In genomic region chr5:147227354-147228112, GRCm38 (mm10) we compare ENCODE assay signal across 8 mouse cellular contexts. TPM values are rescaled to one million over a fixed set of nuclear protein-coding genes. Genes with fewer than 3 reads are reported as not detected.
DNase-seq lines count a peak whose midpoint lies in the region; ATAC-seq and TF ChIP-seq lines count a peak whose summit lies in the region.

No protein-coding gene starts in this region.

- no peaks in the 10 kb centered on the region for H3K4me1 ChIP-seq in heart, embryonic 15.5 days (replicated peaks)
- H3K4me1 ChIP-seq in liver, embryonic 13.5 days (replicated peaks), result no peaks in the 10 kb centered on the region
- H3K4me1 ChIP-seq in neural tube, embryonic 12.5 days, result peaks cover 28% of the 10 kb centered on the region
- 0 out of 2 replicates have a peak, but pooled peaks cover 3% of the 10 kb centered on the region for H3K4me1 ChIP-seq in stomach, embryonic 16.5 days (ENCODE audit: control insufficient read depth, insufficient read depth, low read length)

- peaks cover 66% of the 10 kb centered on the region for H3K27me3 ChIP-seq in heart, embryonic 15.5 days
- H3K27me3 ChIP-seq in liver, embryonic 13.5 days, result peaks cover 48% of the 10 kb centered on the region
- peaks cover 50% of the 10 kb centered on the region for H3K27me3 ChIP-seq in neural tube, embryonic 12.5 days (replicated peaks)
- peaks cover 35% of the 10 kb centered on the region for H3K27me3 ChIP-seq in stomach, embryonic 16.5 days (ENCODE audit: control insufficient read depth, insufficient read depth, low read length)

- no peak for TF ChIP-seq POLR2A in brain, embryonic 14.5 days (IDR thresholded peaks at IDR 0.05; ENCODE audit: borderline replicate concordance, extremely low read depth, insufficient read depth, insufficient read length, poor library complexity, severe bottlenecking)

- H3K9me3 ChIP-seq in heart, embryonic 15.5 days (replicated peaks), result no peaks in the 10 kb centered on the region
- no peaks in the 10 kb centered on the region for H3K9me3 ChIP-seq in liver, embryonic 13.5 days (replicated peaks)
- H3K9me3 ChIP-seq in neural tube, embryonic 12.5 days, result no peaks in the 10 kb centered on the region
- no peaks in the 10 kb centered on the region for H3K9me3 ChIP-seq in stomach, embryonic 16.5 days (replicated peaks; ENCODE audit: control insufficient read depth, low read length)

- H3K4me2 ChIP-seq in heart, embryonic 15.5 days, result no peak overlapping the region
- H3K4me2 ChIP-seq in liver, embryonic 13.5 days, result no peak overlapping the region
- H3K4me2 ChIP-seq in neural tube, embryonic 12.5 days (replicated peaks), result no peak overlapping the region; the same call in 1 of the 2 replicates
- H3K4me2 ChIP-seq in stomach, embryonic 16.5 days (ENCODE audit: low read depth, low read length), result 0 out of 2 replicates have a peak overlapping the region, but pooled peaks have one; percentile 22

- H3K9ac ChIP-seq in heart, embryonic 15.5 days, result no peak overlapping the region
- H3K9ac ChIP-seq in liver, embryonic 13.5 days, result no peak overlapping the region
- H3K9ac ChIP-seq in neural tube, embryonic 12.5 days, result no peak overlapping the region
- H3K9ac ChIP-seq in stomach, embryonic 16.5 days (ENCODE audit: low read length), result peak overlapping the region; percentile 18; the same call in 1 of the 2 replicates

- no peak overlapping the region for H3K27ac ChIP-seq in heart, embryonic 15.5 days
- no peak overlapping the region for H3K27ac ChIP-seq in liver, embryonic 13.5 days
- H3K27ac ChIP-seq in neural tube, embryonic 12.5 days, result no peak overlapping the region
- H3K27ac ChIP-seq in stomach, embryonic 16.5 days (ENCODE audit: low read length), result no peak overlapping the region

- WGBS in heart, embryonic 15.5 days, result 16% methylated on average over 25 of the region's 25 CpGs
- 15% methylated on average over 25 of the region's 25 CpGs for WGBS in liver, embryonic 13.5 days (ENCODE audit: insufficient replicate concordance)
- 18% methylated on average over 25 of the region's 25 CpGs for WGBS in neural tube, embryonic 12.5 days
- WGBS in stomach, embryonic 16.5 days, result 12% methylated on average over 25 of the region's 25 CpGs

- ATAC-seq in CD4-positive, CD25-positive, alpha-beta regulatory T cell, adult 4 months, result peak; percentile 74
- ATAC-seq in erythroid progenitor cell, adult 5-6 weeks (replicated peaks; ENCODE audit: low FRiP score, poor library complexity, severe bottlenecking), result peak; percentile 42
- 0 out of 2 replicates have a peak, but pooled peaks have one; percentile 27 for ATAC-seq in heart, embryonic 15.5 days (replicated peaks; ENCODE audit: insufficient number of reproducible peaks, insufficient read depth, low FRiP score, low read depth)
- ATAC-seq in liver, embryonic 13.5 days (ENCODE audit: low read depth), result peak; percentile 39; the same call in 1 of the 2 replicates
- ATAC-seq in neural tube, embryonic 12.5 days (ENCODE audit: low FRiP score, low read depth), result peak; percentile 78; the same call in 1 of the 2 replicates
- ATAC-seq in stomach, embryonic 16.5 days (ENCODE audit: insufficient read depth, low FRiP score), result peak; percentile 85

- TF ChIP-seq CTCF in brain, embryonic 14.5 days (IDR thresholded peaks at IDR 0.05; ENCODE audit: borderline replicate concordance, extremely low read depth, insufficient read depth, insufficient read length), result peak; percentile 96

- DNase-seq in brain, embryonic 14.5 days (ENCODE audit: low read depth), result peak; percentile 89
- peak; percentile 77 to 90 for DNase-seq in kidney, postnatal 36 days
- DNase-seq in liver, embryonic 13.5 days, result peak; percentile 20

- H3K4me3 ChIP-seq in heart, embryonic 15.5 days, result no peak overlapping the region
- H3K4me3 ChIP-seq in liver, embryonic 13.5 days (replicated peaks), result no peak overlapping the region
- no peak overlapping the region for H3K4me3 ChIP-seq in neural tube, embryonic 12.5 days
- no peak overlapping the region for H3K4me3 ChIP-seq in stomach, embryonic 16.5 days (replicated peaks; ENCODE audit: low read length)

- H3K36me3 ChIP-seq in heart, embryonic 15.5 days, result no peaks in the 10 kb centered on the region
- H3K36me3 ChIP-seq in liver, embryonic 13.5 days, result no peaks in the 10 kb centered on the region
- H3K36me3 ChIP-seq in neural tube, embryonic 12.5 days, result no peaks in the 10 kb centered on the region
- H3K36me3 ChIP-seq in stomach, embryonic 16.5 days (ENCODE audit: control insufficient read depth, insufficient read depth, low read length), result no peaks in the 10 kb centered on the region

RNA-seq across cellular contexts. Expression of gene Gsx1, which starts 39.0 kb away (rescaled TPM):
- polyA plus RNA-seq in CD4-positive, CD25-positive, alpha-beta regulatory T cell, adult 4 months (2017; shearing (Covaris generic)), result not detected
- 9.8 and 11.2 TPM in 2 replicates for polyA plus RNA-seq in brain, embryonic 14.5 days (2012; rRNA removed)
- not detected in 2 replicates for total RNA-seq in erythroid progenitor cell, adult 5-6 weeks (2015; ENCODE audit: low replicate concordance)
- not detected in 2 replicates for total RNA-seq in erythroid progenitor cell, adult 5-6 weeks (2017; ENCODE audit: low replicate concordance)
- not detected in 2 replicates for polyA plus RNA-seq in heart, embryonic 15.5 days (2015; fragmentation: Nextera tagmentation; extraction: Ambion mirVana)
- polyA plus RNA-seq in liver, embryonic 13.5 days (2015; fragmentation: Nextera tagmentation; extraction: Ambion mirVana), result not detected in 2 replicates
- polyA plus RNA-seq in neural tube, embryonic 12.5 days (2016; fragmentation: Nextera tagmentation; extraction: Ambion mirVana), result 15.7 and 18.1 TPM in 2 replicates
- polyA plus RNA-seq in stomach, embryonic 16.5 days (2015; fragmentation: Nextera tagmentation; extraction: Ambion mirVana), result not detected in 2 replicates

RNA-seq across cellular contexts. Expression of gene Pdx1, which starts 42.2 kb away (rescaled TPM):
- polyA plus RNA-seq in CD4-positive, CD25-positive, alpha-beta regulatory T cell, adult 4 months (2017; shearing (Covaris generic)), result not detected
- not detected in 2 replicates for polyA plus RNA-seq in brain, embryonic 14.5 days (2012; rRNA removed)
- not detected in 2 replicates for total RNA-seq in erythroid progenitor cell, adult 5-6 weeks (2015; ENCODE audit: low replicate concordance)
- total RNA-seq in erythroid progenitor cell, adult 5-6 weeks (2017; ENCODE audit: low replicate concordance), result not detected in 2 replicates
- not detected in 2 replicates for polyA plus RNA-seq in heart, embryonic 15.5 days (2015; fragmentation: Nextera tagmentation; extraction: Ambion mirVana)
- polyA plus RNA-seq in liver, embryonic 13.5 days (2015; fragmentation: Nextera tagmentation; extraction: Ambion mirVana), result 0.16 TPM in 1 of 2 replicates, not detected in the other
- polyA plus RNA-seq in neural tube, embryonic 12.5 days (2016; fragmentation: Nextera tagmentation; extraction: Ambion mirVana), result not detected in 2 replicates
- 7.5 and 8.1 TPM in 2 replicates for polyA plus RNA-seq in stomach, embryonic 16.5 days (2015; fragmentation: Nextera tagmentation; extraction: Ambion mirVana)

Comparison
In these comparisons a context has a peak if more than half of its experiments do, and no peak if none do; other contexts are left out.
1. ATAC-seq: peak in every context shown above with its lines; median percentile 85 in stomach, embryonic 16.5 days; 78 in neural tube, embryonic 12.5 days; 74 in CD4-positive, CD25-positive, alpha-beta regulatory T cell, adult 4 months; 42 in erythroid progenitor cell, adult 5-6 weeks; 39 in liver, embryonic 13.5 days; 27 in heart, embryonic 15.5 days.
2. DNase-seq: peak in every context shown above with its lines; median percentile 89 in brain, embryonic 14.5 days; 84 in kidney, postnatal 36 days; 20 in liver, embryonic 13.5 days.
3. RNA of gene Gsx1, which starts 39.0 kb away (polyA plus RNA-seq): 15.7 to 18.1 TPM in neural tube, embryonic 12.5 days and 9.8 to 11.2 TPM in brain, embryonic 14.5 days; not detected in CD4-positive, CD25-positive, alpha-beta regulatory T cell, adult 4 months, not detected in heart, embryonic 15.5 days, not detected in liver, embryonic 13.5 days and not detected in stomach, embryonic 16.5 days; every median in the first group is over 10 times any median in the second.